Mouse (Mus musculus) fibroblast of lung, adult 2 months (primary cell): ENCODE data around the gene B3gnt8.

ENCODE experiments used
- DNase-seq: peaks from one replicate; pipeline ENCODE4 v3.0.0-alpha.2; 2011; ENCODE audit warnings: low read depth

B3gnt8 gene

GRCm38 (mm10) chr7:25666381-25666780, 39.9 kb downstream of the B3gnt8 start:
- no peak for DNase-seq

GRCm38 (mm10) chr7:25669158-25669557, 42.7 kb downstream of the B3gnt8 start:
- no peak for DNase-seq

GRCm38 (mm10) chr7:25669631-25670030, 43.2 kb downstream of the B3gnt8 start:
- DNase-seq: no peak

GRCm38 (mm10) chr7:25670096-25670495, 43.6 kb downstream of the B3gnt8 start:
- DNase-seq: no peak

- no peak for DNase-seq
These were observed 45.2 kb downstream of the B3gnt8 start for GRCm38 (mm10) chr7:25671686-25672085.

GRCm38 (mm10) chr7:25672442-25672841, 46.0 kb downstream of the B3gnt8 start:
- DNase-seq: no peak

- no peak for DNase-seq
These were observed 47.8 kb downstream of the B3gnt8 start for GRCm38 (mm10) chr7:25674297-25674696.

GRCm38 (mm10) chr7:25674719-25675300, 48.4 kb downstream of the B3gnt8 start, which contains the start of gene Tmem91:
Gene Tmem91 (minus strand): TSS chr7:25675166.
- DNase-seq: no peak

GRCm38 (mm10) chr7:25675405-25675804, 49.0 kb downstream of the B3gnt8 start:
- DNase-seq: no peak

GRCm38 (mm10) chr7:25676085-25676781, 49.8 kb downstream of the B3gnt8 start:
- peak; percentile 78 for DNase-seq

- no peak for DNase-seq
These were observed 50.6 kb downstream of the B3gnt8 start for GRCm38 (mm10) chr7:25677013-25677412.

GRCm38 (mm10) chr7:25679971-25680370, 53.5 kb downstream of the B3gnt8 start:
- DNase-seq: no peak

GRCm38 (mm10) chr7:25680514-25681258, 54.2 kb downstream of the B3gnt8 start, which contains the start of gene B9d2:
Gene B9d2 (plus strand): TSS chr7:25680780.
- DNase-seq: peak; percentile 90

GRCm38 (mm10) chr7:25681341-25682231, 55.1 kb downstream of the B3gnt8 start:
- DNase-seq: no peak

- no peak for DNase-seq
These were observed 57.2 kb downstream of the B3gnt8 start for GRCm38 (mm10) chr7:25683474-25684180.

- DNase-seq: no peak
These were observed 58.2 kb downstream of the B3gnt8 start for GRCm38 (mm10) chr7:25684659-25685058.
